Mouse (Mus musculus): ENCODE data around the gene Olfr1412. TPM values are rescaled to one million over a fixed set of nuclear protein-coding genes. Genes with fewer than 3 reads are reported as not detected.

The Olfr1412 gene
- polyA plus RNA-seq, 1 experiment = not detected

GRCm38 (mm10) chr1:92618360-92618759 is 32.8 kb downstream of the Olfr1412 start:
- Histone ChIP-seq H3K36me3 (ENCODE audit: control insufficient read depth, insufficient read depth, low read length) (no peaks in the 10 kb centered on the region), H3K27ac (ENCODE audit: insufficient read depth, low read depth, low read length) (no peak overlapping the region), H3K4me1 (ENCODE audit: control insufficient read depth, insufficient read depth, low read length) (no peaks in the 10 kb centered on the region), H3K27me3 (replicated peaks; ENCODE audit: control insufficient read depth, insufficient read depth, low read length) (no peaks in the 10 kb centered on the region), H3K4me3 (ENCODE audit: insufficient read depth, low read depth, low read length) (no peak overlapping the region)
- DNase-seq = no peak
- 37% methylated on average over 4 of the region's 4 CpGs for WGBS
- TF ChIP-seq POLR2A (IDR thresholded peaks at IDR 0.05; ENCODE audit: low read depth, low read length) = no peak
- TF ChIP-seq CTCF (conservative IDR thresholded peaks at IDR 0.05; ENCODE audit: insufficient read depth, insufficient read length, low read depth, low read length) = no peak

DNA sequence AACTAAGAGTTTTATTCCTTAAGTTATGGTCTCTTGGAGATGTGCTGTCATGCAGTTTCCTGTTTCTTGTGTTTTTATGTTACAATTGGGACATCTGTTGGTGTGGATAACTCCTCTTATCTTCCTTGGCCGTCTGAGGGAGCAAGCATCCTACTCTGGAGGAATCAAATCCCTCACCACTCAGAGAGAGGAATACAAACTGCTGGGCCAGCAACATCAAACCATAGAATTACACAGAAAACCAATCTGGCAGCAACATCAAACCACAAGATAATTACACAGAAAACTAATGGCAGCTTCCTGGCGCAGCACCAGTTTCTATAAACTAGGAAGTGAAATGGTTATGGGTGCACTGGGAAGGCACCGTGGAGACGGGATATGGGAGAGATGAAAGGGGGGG is 42.6 kb downstream of the Olfr1412 start:
- no peaks in the 10 kb centered on the region for H3K27me3 ChIP-seq (replicated peaks; ENCODE audit: control insufficient read depth, insufficient read depth, low read length)
- DNase-seq = no peak
- 59% methylated on average over 4 of the region's 4 CpGs for WGBS
- H3K4me1 ChIP-seq (ENCODE audit: control insufficient read depth, insufficient read depth, low read length) = no peaks in the 10 kb centered on the region
- TF ChIP-seq POLR2A (IDR thresholded peaks at IDR 0.05; ENCODE audit: low read depth, low read length) = no peak
- no peak for TF ChIP-seq CTCF (conservative IDR thresholded peaks at IDR 0.05; ENCODE audit: insufficient read depth, insufficient read length, low read depth, low read length)
- no peaks in the 10 kb centered on the region for H3K36me3 ChIP-seq (ENCODE audit: control insufficient read depth, insufficient read depth, low read length)
- no peak overlapping the region for H3K27ac ChIP-seq (ENCODE audit: insufficient read depth, low read depth, low read length)
- no peak overlapping the region for H3K4me3 ChIP-seq (ENCODE audit: insufficient read depth, low read depth, low read length)

- Histone ChIP-seq H3K4me1 (ENCODE audit: control insufficient read depth, insufficient read depth, low read length) (no peaks in the 10 kb centered on the region), H3K4me3 (ENCODE audit: insufficient read depth, low read depth, low read length) (no peak overlapping the region), H3K27ac (ENCODE audit: insufficient read depth, low read depth, low read length) (no peak overlapping the region), H3K27me3 (replicated peaks; ENCODE audit: control insufficient read depth, insufficient read depth, low read length) (no peaks in the 10 kb centered on the region), H3K36me3 (ENCODE audit: control insufficient read depth, insufficient read depth, low read length) (no peaks in the 10 kb centered on the region)
- 79% methylated on average over 5 of the region's 5 CpGs for WGBS
- TF ChIP-seq CTCF (conservative IDR thresholded peaks at IDR 0.05; ENCODE audit: insufficient read depth, insufficient read length, low read depth, low read length) = no peak
- TF ChIP-seq POLR2A (IDR thresholded peaks at IDR 0.05; ENCODE audit: low read depth, low read length) = no peak
- DNase-seq = no peak
These were observed 46.6 kb downstream of the Olfr1412 start for GRCm38 (mm10) chr1:92632196-92632595.

GRCm38 (mm10) chr1:92632948-92633347 is 47.4 kb downstream of the Olfr1412 start:
- Histone ChIP-seq H3K27ac (ENCODE audit: insufficient read depth, low read depth, low read length) (no peak overlapping the region), H3K4me1 (ENCODE audit: control insufficient read depth, insufficient read depth, low read length) (no peaks in the 10 kb centered on the region), H3K27me3 (replicated peaks; ENCODE audit: control insufficient read depth, insufficient read depth, low read length) (no peaks in the 10 kb centered on the region), H3K4me3 (ENCODE audit: insufficient read depth, low read depth, low read length) (no peak overlapping the region), H3K36me3 (ENCODE audit: control insufficient read depth, insufficient read depth, low read length) (no peaks in the 10 kb centered on the region)
- WGBS = 65% methylated on average over 6 of the region's 6 CpGs
- TF ChIP-seq CTCF (conservative IDR thresholded peaks at IDR 0.05; ENCODE audit: insufficient read depth, insufficient read length, low read depth, low read length) = no peak
- TF ChIP-seq POLR2A (IDR thresholded peaks at IDR 0.05; ENCODE audit: low read depth, low read length) = no peak
- DNase-seq = no peak

DNA sequence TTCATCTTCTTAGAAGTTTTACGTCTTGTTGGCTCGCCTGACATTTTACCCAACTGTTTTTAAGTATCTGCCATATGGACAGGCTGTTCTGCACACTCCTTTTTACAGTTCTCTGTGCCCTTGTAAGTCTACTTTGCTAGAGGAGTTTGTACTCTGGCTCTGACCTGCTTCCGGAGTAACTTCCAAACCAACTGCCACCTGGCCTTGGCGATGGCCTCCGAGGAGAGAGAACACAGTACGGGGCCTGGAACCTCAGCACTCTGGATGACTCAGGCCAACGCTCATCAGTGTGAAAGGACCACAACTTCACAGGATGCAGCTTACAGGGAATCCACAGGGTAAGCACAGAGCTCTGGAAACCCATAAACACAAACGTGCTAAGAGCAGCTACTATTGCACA is 48.1 kb downstream of the Olfr1412 start:
- 81% methylated on average over 8 of the region's 8 CpGs for WGBS
- TF ChIP-seq CTCF (conservative IDR thresholded peaks at IDR 0.05; ENCODE audit: insufficient read depth, insufficient read length, low read depth, low read length) = no peak
- no peak for TF ChIP-seq POLR2A (IDR thresholded peaks at IDR 0.05; ENCODE audit: low read depth, low read length)
- H3K27me3 ChIP-seq (replicated peaks; ENCODE audit: control insufficient read depth, insufficient read depth, low read length) = no peaks in the 10 kb centered on the region
- no peaks in the 10 kb centered on the region for H3K4me1 ChIP-seq (ENCODE audit: control insufficient read depth, insufficient read depth, low read length)
- H3K4me3 ChIP-seq (ENCODE audit: insufficient read depth, low read depth, low read length) = no peak overlapping the region
- H3K27ac ChIP-seq (ENCODE audit: insufficient read depth, low read depth, low read length) = no peak overlapping the region
- no peaks in the 10 kb centered on the region for H3K36me3 ChIP-seq (ENCODE audit: control insufficient read depth, insufficient read depth, low read length)
- DNase-seq = no peak

- Histone ChIP-seq H3K27ac (ENCODE audit: insufficient read depth, low read depth, low read length) (no peak overlapping the region), H3K27me3 (replicated peaks; ENCODE audit: control insufficient read depth, insufficient read depth, low read length) (no peaks in the 10 kb centered on the region), H3K4me1 (ENCODE audit: control insufficient read depth, insufficient read depth, low read length) (no peaks in the 10 kb centered on the region), H3K4me3 (ENCODE audit: insufficient read depth, low read depth, low read length) (no peak overlapping the region), H3K36me3 (ENCODE audit: control insufficient read depth, insufficient read depth, low read length) (no peaks in the 10 kb centered on the region)
- 87% methylated on average over 1 of the region's 1 CpGs for WGBS
- no peak for DNase-seq
- TF ChIP-seq CTCF (conservative IDR thresholded peaks at IDR 0.05; ENCODE audit: insufficient read depth, insufficient read length, low read depth, low read length) (no peak), POLR2A (IDR thresholded peaks at IDR 0.05; ENCODE audit: low read depth, low read length) (no peak)
These were observed 49.0 kb downstream of the Olfr1412 start for GRCm38 (mm10) chr1:92634569-92634968.

- H3K4me3 ChIP-seq (ENCODE audit: insufficient read depth, low read depth, low read length) = no peak overlapping the region
- H3K4me1 ChIP-seq (ENCODE audit: control insufficient read depth, insufficient read depth, low read length) = no peaks in the 10 kb centered on the region
- no peaks in the 10 kb centered on the region for H3K27me3 ChIP-seq (replicated peaks; ENCODE audit: control insufficient read depth, insufficient read depth, low read length)
- no peak for DNase-seq
- H3K36me3 ChIP-seq (ENCODE audit: control insufficient read depth, insufficient read depth, low read length) = no peaks in the 10 kb centered on the region
- 87% methylated on average over 4 of the region's 4 CpGs for WGBS
- no peak overlapping the region for H3K27ac ChIP-seq (ENCODE audit: insufficient read depth, low read depth, low read length)
- TF ChIP-seq CTCF (conservative IDR thresholded peaks at IDR 0.05; ENCODE audit: insufficient read depth, insufficient read length, low read depth, low read length) = no peak
- no peak for TF ChIP-seq POLR2A (IDR thresholded peaks at IDR 0.05; ENCODE audit: low read depth, low read length)
These were observed 49.5 kb downstream of the Olfr1412 start for GRCm38 (mm10) chr1:92634976-92635599.
